Mouse (Mus musculus): ENCODE measurements around the gene Cbx3.

- TF ChIP-seq CTCF (IDR thresholded peaks at IDR 0.05; ENCODE audit: extremely low read depth, insufficient read depth, insufficient read length, insufficient replicate concordance) (no peak), POLR2A (IDR thresholded peaks at IDR 0.05; ENCODE audit: low read depth, low read length) (peak; percentile 9)
Observed at GRCm38 (mm10) chr6:51470311-51471178, at the start of gene Cbx3.
